Mouse (Mus musculus) frontal cortex, postnatal 10 days (tissue): Measurements from ENCODE around the gene Nanos1.

Experiments used
- DNase-seq, 2 experiments: peaks; one replicate each; pipeline ENCODE4 v3.0.0; 2022; ENCODE audit warnings: low spot score in 2 of 2, mixed read lengths in 1 of 2

The Nanos1 gene

GRCm38 (mm10) chr19:60755438-60756191 is at the start of gene Nanos1:
Gene Nanos1, plus strand, starts transcription at chr19:60755987.
- DNase-seq = peak; percentile 85 to 92

DNA sequence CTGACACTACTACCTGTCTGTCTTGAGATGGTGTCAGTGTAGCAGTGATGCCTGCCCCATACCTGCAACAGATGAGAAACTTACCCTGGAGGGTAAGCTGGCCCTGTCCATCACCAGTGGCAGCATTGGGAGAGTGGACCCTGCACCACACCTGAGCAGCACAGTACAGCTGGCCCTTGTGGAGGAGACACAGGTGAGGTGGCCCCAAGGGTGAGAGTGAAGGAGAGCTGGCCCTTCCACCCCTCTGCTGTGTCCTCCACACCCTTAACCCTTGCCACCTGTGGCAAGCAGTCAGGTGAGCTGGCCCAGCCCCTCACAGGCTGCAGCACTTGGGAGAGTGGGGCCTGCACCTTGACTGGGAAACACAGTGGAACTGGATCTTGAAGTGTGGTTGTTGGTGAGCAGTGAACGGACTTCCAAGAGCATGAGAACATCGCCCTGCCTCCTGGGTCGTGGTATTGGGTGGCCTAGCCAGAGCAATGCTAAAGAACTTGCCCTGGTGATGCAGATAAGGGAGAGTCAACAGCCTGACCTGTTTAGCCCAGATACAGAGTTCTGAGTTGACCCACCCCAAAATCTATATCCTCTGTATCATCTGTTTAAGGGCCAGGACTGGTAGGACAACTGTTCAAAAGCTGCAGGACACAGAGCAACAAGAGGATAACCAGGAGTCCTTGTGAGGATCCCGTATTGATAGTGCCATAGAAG is 46.4 kb upstream of the Nanos1 start:
- DNase-seq = no peak

DNA sequence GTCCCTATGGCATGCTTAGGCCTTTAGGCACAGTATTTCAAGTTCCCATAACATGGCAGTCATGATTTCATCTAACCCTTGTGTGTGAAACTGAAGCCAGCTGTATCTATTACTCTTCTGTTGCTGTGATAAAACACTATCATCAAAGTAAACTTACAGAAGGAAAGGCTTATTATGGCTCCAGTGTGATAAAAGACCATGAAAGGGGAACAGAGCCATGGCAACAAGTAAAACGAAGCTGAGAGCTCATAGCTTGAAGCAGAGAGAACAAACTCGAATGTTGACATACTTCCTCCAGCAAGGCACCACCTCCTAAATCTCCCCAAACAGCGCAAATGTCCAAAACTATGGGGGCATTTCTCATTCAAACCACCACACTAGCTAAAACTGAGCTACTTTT is 45.6 kb upstream of the Nanos1 start:
- DNase-seq = no peak

DNA sequence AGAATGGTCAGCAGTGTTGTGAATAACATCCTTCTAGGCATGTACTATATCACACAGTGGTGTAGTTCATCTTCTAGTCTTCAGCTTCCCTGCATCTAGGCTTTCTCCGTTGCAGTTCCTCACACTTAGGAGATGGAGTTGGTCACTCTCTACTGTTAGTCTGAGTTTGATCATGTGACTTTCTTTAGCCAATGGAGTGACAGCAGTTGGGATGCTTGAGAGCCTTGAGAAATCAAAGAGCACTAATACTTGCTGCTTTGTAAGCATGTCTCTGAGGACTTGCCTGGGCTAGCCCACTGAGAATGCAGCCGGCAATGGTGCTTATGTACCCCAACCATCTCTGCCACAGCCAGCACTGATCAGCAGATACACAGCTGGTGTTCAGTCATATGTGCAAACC is 43.2 kb upstream of the Nanos1 start:
- DNase-seq = no peak

- DNase-seq = no peak
Observed at GRCm38 (mm10) chr19:60716381-60716780, 39.4 kb upstream of the Nanos1 start.

DNA sequence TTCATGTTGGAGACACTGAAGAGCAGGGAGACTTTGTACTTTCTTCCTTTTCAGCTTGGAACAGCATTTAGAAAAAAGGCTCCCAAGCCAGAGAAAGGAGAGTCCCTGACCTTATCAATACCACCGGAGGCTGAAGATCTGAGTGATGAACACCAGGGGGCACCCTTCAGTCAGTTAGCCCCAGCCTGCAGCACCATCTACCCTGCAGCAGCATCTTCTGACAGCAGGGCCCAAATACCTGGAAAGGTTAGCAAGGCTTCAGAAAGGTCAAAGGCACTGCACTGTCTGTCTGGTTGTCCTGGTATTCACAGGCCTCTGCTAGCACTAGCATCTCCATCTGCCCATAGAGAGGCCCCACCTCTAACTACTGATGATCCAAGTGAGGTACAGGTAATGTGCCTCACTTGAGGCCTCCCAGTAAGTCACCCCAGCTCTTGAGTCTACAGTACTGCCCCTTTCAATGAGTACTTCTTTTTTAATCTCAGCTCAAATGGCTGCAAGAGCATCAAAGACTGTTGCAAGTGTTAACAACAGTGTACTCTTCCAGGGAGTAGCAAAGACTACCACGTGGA is 25.4 kb upstream of the Nanos1 start:
- DNase-seq = no peak

- no peak for DNase-seq
Observed at GRCm38 (mm10) chr19:60731299-60731698, 24.5 kb upstream of the Nanos1 start.

GRCm38 (mm10) chr19:60731966-60732365 is 23.8 kb upstream of the Nanos1 start:
- no peak for DNase-seq

GRCm38 (mm10) chr19:60740560-60740959 is 15.2 kb upstream of the Nanos1 start:
- DNase-seq = no peak

- DNase-seq = no peak
Observed at GRCm38 (mm10) chr19:60743767-60744547, 11.8 kb upstream of the Nanos1 start.

DNA sequence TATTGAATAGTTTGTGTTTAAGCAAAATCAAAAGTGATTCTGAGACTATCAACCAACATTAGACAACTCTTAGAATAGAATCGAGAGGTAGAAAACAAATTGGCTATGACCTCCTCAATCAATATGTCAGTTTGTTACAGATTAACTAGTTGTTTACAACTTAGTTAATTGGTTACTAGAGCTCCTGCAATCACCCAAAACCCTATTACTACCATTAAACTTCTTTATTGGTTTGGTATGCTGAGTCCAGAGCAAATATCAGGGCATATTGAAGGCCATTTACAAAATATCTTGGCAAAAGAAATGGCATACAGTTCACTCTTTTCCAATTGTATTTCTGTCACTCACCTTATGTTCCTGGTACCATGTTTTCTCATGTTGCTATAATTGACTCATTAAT is 8.0 kb upstream of the Nanos1 start:
- no peak for DNase-seq

DNA sequence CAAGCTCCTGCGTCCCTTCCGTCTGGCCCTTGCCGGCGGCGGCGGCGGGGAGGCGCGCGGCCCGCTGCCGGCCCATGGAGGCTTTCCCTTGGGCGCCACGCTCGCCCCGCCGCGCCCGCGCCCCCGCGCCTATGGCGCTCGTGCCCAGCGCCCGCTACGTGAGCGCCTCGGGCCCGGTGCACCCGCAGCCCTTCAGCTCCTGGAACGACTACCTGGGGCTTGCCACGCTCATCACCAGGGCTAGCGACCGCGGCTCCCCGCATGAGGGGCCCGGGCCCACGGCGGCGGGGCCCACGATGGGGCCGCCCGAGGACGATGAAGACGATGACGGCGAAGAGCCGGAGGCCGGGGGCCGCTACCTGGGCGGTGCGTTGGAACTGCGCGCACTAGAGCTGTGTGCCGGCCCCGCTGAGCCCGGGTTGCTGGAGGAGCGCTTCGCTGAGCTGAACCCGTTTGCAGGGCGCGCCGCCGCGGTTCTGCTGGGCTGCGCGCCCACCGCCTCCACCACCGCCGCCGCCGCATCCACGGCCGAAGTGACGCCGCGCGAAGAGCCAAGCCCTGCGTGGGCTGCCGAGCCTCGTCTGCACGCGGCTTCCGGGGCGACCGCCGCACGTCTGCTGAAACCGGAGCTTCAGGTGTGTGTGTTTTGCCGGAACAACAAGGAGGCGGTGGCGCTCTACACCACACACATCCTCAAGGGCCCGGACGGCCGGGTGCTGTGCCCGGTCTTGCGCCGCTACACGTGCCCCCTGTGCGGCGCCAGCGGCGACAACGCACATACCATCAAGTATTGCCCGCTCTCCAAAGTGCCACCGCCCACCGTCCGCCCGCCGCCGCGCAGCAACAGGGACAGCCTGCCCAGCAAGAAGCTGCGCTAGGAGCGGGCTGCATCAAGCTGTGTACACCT is 658 bp downstream of the Nanos1 start:
- peak; percentile 45 to 56 for DNase-seq

- no peak for DNase-seq
Observed at GRCm38 (mm10) chr19:60757099-60757785, 1.5 kb downstream of the Nanos1 start.

DNA sequence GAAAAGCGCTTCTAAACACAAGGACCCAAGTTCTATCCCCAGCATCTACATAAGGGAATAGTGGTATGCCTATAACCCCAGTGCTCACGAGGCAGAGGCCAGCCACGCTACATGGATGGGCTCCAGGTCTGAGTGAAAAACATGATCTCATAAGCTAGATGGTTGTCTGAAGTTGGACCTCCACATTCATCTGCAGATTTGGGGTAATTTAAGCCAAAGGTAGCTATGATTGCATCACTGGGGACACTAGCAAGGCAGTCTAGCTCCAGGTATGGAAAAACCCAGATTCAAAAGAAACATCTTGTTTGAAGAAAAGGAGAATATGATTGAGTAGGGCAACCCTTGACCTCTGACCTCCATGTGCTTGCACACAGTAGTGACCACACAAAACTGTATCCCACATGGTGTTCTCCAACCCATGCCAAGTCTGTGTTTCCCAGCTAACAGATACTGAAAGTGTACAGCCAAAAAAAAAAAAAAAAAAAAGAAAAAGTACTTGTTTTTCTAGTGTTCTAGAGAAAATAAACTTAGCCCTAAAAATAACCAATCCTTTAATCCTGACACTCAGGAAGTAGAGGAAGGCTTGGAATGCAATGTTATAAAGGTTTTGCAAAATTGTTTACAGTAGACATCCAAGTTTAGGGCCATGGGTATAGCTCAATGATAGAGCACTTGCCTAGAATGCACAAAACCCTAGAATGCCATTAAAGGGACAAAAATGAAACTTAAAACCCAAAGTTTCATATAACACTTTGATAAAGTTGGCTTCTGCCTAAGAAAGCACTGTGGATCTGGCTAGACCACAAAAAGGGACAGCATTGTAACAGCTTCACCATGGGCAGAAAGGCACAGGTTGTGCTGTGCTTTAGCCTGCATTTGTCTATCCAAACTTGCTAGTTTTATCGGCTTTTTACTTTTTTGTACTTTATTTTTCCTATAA is 3.4 kb downstream of the Nanos1 start:
- DNase-seq = no peak

DNA sequence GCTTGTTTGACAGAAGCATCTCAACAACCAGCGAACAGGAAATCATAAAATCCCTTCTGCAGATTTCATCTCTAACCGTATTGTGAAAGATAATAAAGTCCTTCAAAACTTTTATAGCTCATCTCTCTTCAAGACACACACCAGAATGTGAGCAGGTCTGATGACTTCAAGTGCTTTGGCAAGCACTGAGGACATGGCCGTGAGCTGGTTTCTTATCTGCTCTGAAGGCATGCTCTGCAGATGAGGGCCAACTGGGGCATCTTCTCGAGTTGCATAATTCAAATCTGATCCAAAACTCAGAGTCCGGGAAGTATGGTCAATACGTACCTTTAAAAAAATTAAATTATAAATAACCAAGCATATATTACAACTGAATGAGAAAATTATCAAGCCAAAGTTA is 17.6 kb downstream of the Nanos1 start:
- no peak for DNase-seq

DNA sequence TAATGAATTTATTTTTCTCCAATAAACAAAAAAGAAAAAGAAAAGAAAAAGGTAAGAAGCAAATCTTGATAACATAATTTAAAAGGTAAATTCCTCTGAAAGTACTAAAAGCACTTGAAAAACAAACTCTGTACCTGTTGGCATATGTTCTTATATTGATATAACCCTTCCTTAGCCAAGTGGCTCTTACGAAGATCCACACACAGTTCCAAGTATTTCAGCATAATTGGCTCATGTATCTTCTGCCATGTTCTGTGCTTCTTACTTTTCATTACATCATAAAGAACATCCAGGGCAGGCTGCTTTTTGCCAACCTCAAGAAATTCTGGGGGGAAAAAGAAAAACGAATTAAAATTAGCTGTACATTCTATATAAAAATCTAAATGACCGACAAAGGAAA is 26.2 kb downstream of the Nanos1 start:
- no peak for DNase-seq

- DNase-seq = no peak
Observed at GRCm38 (mm10) chr19:60784712-60785111, 28.9 kb downstream of the Nanos1 start.

DNA sequence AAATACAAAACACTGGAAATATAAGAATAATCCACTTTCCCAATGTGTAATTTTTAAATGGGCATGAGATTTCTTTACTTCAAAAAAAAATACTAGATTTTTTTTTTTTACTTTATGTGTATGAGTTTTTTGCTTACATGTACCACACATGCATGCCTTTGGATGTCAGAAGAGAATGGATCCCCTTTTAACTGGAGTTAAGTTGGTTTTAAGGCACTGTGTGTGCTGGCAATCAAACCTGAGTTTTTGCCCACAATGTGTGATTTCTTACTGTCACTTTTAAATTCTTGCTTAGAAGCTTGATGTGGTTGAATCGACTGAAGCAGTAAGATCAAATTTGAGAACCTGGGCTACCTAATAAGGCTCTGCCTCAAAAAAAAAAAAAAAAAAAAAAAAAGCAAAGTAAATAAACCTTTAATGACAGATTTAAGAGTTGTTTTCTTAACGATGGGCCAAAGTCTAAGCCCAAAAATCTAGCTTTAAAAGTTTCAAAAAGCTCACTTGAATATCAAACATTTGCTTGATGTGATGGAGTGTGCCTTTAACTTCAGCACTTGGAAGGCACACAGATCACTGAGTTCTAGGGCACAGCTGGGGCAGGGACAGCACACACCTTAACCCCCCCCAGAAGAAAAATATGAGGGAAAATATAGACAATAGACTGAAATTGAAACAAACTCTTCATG is 31.8 kb downstream of the Nanos1 start:
- DNase-seq = no peak
